Mouse (Mus musculus) G1E (cell line): ENCODE measurements around the gene Lfng.

Source experiments
- CTCF ChIP-seq: IDR thresholded peaks from 2 replicates; pipeline ENCODE4 v1.5.1; 2012; ENCODE audit warnings: low read depth, low read length, inconsistent platforms, mixed read lengths
- GATA1 ChIP-seq: IDR thresholded peaks from 2 replicates; pipeline ENCODE4 v1.6.1; 2012; ENCODE audit warnings: borderline replicate concordance, low read length, inconsistent platforms, mixed read lengths
- GATA2 ChIP-seq: IDR thresholded peaks from 2 replicates; pipeline ENCODE4 v1.6.1; 2012; ENCODE audit warnings: low read depth, low read length, inconsistent platforms, borderline replicate concordance
- POLR2AphosphoS5 ChIP-seq: IDR thresholded peaks from 2 replicates; pipeline ENCODE4 v1.6.1; 2012; ENCODE audit warnings: low read depth, low read length, inconsistent platforms; ENCODE audit not compliant: insufficient replicate concordance
- TAL1 ChIP-seq: conservative IDR thresholded peaks from 2 replicates; pipeline ENCODE4 v1.6.1; 2012; ENCODE audit warnings: low read depth, low read length, inconsistent platforms, mixed read lengths

- TF ChIP-seq POLR2AphosphoS5 (no peak), CTCF (no peak), TAL1 (no peak), GATA1 (no peak), GATA2 (no peak)
Measured at GRCm38 (mm10) chr5:140607836-140608633, 915 bp downstream of the Lfng start.
